Mouse (Mus musculus): Measurements from ENCODE around the gene Plscr1. TPM values are rescaled to one million over a fixed set of nuclear protein-coding genes. Genes with fewer than 3 reads are reported as not detected.

Plscr1 gene
- polyA plus RNA-seq, 1 experiment from 2014 or later, result 31.9 TPM

- no peak overlapping the region for H3K27ac ChIP-seq (replicated peaks; ENCODE audit: low read depth, low read length)
- no peak overlapping the region for H3K9ac ChIP-seq (ENCODE audit: low read length)
- H3K4me1 ChIP-seq (ENCODE audit: control insufficient read depth, insufficient read depth, low read length), result peaks cover 4% of the 10 kb centered on the region; the same call in 1 of the 2 replicates
- H3K9me3 ChIP-seq (ENCODE audit: control insufficient read depth, low read length), result no peaks in the 10 kb centered on the region
- 90% methylated on average over 1 of the region's 1 CpGs for WGBS
- ATAC-seq (ENCODE audit: insufficient number of reproducible peaks, low FRiP score, low TSS enrichment, low read depth) (no peak), DNase-seq (ENCODE audit: low spot score) (no peak)
- H3K36me3 ChIP-seq (ENCODE audit: control insufficient read depth, insufficient read depth, low read length), result no peaks in the 10 kb centered on the region
- no peaks in the 10 kb centered on the region for H3K27me3 ChIP-seq (ENCODE audit: control insufficient read depth, insufficient read depth, low read length)
- no peak overlapping the region for H3K4me2 ChIP-seq (ENCODE audit: low read depth, severe bottlenecking)
- no peak overlapping the region for H3K4me3 ChIP-seq (ENCODE audit: low read depth, low read length)
Measured at GRCm38 (mm10) chr9:92280048-92280447, 30.5 kb downstream of the Plscr1 start.

- H3K36me3 ChIP-seq (ENCODE audit: control insufficient read depth, insufficient read depth, low read length), result no peaks in the 10 kb centered on the region
- no peak overlapping the region for H3K4me2 ChIP-seq (ENCODE audit: low read depth, severe bottlenecking)
- H3K4me3 ChIP-seq (ENCODE audit: low read depth, low read length), result no peak overlapping the region
- H3K9ac ChIP-seq (ENCODE audit: low read length), result no peak overlapping the region
- no peaks in the 10 kb centered on the region for H3K9me3 ChIP-seq (ENCODE audit: control insufficient read depth, low read length)
- ATAC-seq (ENCODE audit: insufficient number of reproducible peaks, low FRiP score, low TSS enrichment, low read depth) (no peak), DNase-seq (ENCODE audit: low spot score) (no peak)
- H3K27ac ChIP-seq (replicated peaks; ENCODE audit: low read depth, low read length), result no peak overlapping the region
- no peaks in the 10 kb centered on the region for H3K27me3 ChIP-seq (ENCODE audit: control insufficient read depth, insufficient read depth, low read length)
- 25% methylated on average over 7 of the region's 7 CpGs for WGBS
- peaks cover 4% of the 10 kb centered on the region; the same call in 1 of the 2 replicates for H3K4me1 ChIP-seq (ENCODE audit: control insufficient read depth, insufficient read depth, low read length)
Measured at GRCm38 (mm10) chr9:92282563-92283171, 33.1 kb downstream of the Plscr1 start.

GRCm38 (mm10) chr9:92289675-92290074 lies 40.1 kb downstream of the Plscr1 start:
- no peaks in the 10 kb centered on the region for H3K9me3 ChIP-seq (ENCODE audit: control insufficient read depth, low read length)
- H3K27me3 ChIP-seq (ENCODE audit: control insufficient read depth, insufficient read depth, low read length), result no peaks in the 10 kb centered on the region
- H3K4me1 ChIP-seq (ENCODE audit: control insufficient read depth, insufficient read depth, low read length), result no peaks in the 10 kb centered on the region
- no peak for DNase-seq (ENCODE audit: low spot score)
- no peak overlapping the region for H3K9ac ChIP-seq (ENCODE audit: low read length)
- H3K4me3 ChIP-seq (ENCODE audit: low read depth, low read length), result no peak overlapping the region
- no peak for ATAC-seq (ENCODE audit: insufficient number of reproducible peaks, low FRiP score, low TSS enrichment, low read depth)
- H3K27ac ChIP-seq (replicated peaks; ENCODE audit: low read depth, low read length), result no peak overlapping the region
- WGBS, result 84% methylated on average over 3 of the region's 3 CpGs
- H3K4me2 ChIP-seq (ENCODE audit: low read depth, severe bottlenecking), result no peak overlapping the region
- H3K36me3 ChIP-seq (ENCODE audit: control insufficient read depth, insufficient read depth, low read length), result no peaks in the 10 kb centered on the region

- Histone ChIP-seq H3K27ac (replicated peaks; ENCODE audit: low read depth, low read length) (no peak overlapping the region), H3K27me3 (ENCODE audit: control insufficient read depth, insufficient read depth, low read length) (no peaks in the 10 kb centered on the region), H3K4me1 (ENCODE audit: control insufficient read depth, insufficient read depth, low read length) (no peaks in the 10 kb centered on the region), H3K9ac (ENCODE audit: low read length) (no peak overlapping the region), H3K4me2 (ENCODE audit: low read depth, severe bottlenecking) (no peak overlapping the region), H3K36me3 (ENCODE audit: control insufficient read depth, insufficient read depth, low read length) (no peaks in the 10 kb centered on the region), H3K9me3 (ENCODE audit: control insufficient read depth, low read length) (no peaks in the 10 kb centered on the region), H3K4me3 (ENCODE audit: low read depth, low read length) (no peak overlapping the region)
- ATAC-seq (ENCODE audit: insufficient number of reproducible peaks, low FRiP score, low TSS enrichment, low read depth) (no peak), DNase-seq (ENCODE audit: low spot score) (no peak)
- 87% methylated on average over 2 of the region's 2 CpGs for WGBS
Measured at GRCm38 (mm10) chr9:92292169-92292568, 42.6 kb downstream of the Plscr1 start.

- DNase-seq (ENCODE audit: low spot score), result no peak
- Histone ChIP-seq H3K9ac (ENCODE audit: low read length) (no peak overlapping the region), H3K27ac (replicated peaks; ENCODE audit: low read depth, low read length) (no peak overlapping the region), H3K4me3 (ENCODE audit: low read depth, low read length) (no peak overlapping the region), H3K36me3 (ENCODE audit: control insufficient read depth, insufficient read depth, low read length) (no peaks in the 10 kb centered on the region), H3K4me2 (ENCODE audit: low read depth, severe bottlenecking) (no peak overlapping the region), H3K27me3 (ENCODE audit: control insufficient read depth, insufficient read depth, low read length) (no peaks in the 10 kb centered on the region), H3K9me3 (ENCODE audit: control insufficient read depth, low read length) (no peaks in the 10 kb centered on the region), H3K4me1 (ENCODE audit: control insufficient read depth, insufficient read depth, low read length) (no peaks in the 10 kb centered on the region)
- no peak for ATAC-seq (ENCODE audit: insufficient number of reproducible peaks, low FRiP score, low TSS enrichment, low read depth)
- WGBS, result 56% methylated on average over 3 of the region's 3 CpGs
Measured at GRCm38 (mm10) chr9:92292922-92293321, 43.4 kb downstream of the Plscr1 start.

- H3K9me3 ChIP-seq (ENCODE audit: control insufficient read depth, low read length), result no peaks in the 10 kb centered on the region
- WGBS, result 93% methylated on average over 2 of the region's 2 CpGs
- ATAC-seq (ENCODE audit: insufficient number of reproducible peaks, low FRiP score, low TSS enrichment, low read depth), result no peak
Measured at GRCm38 (mm10) chr9:92293560-92294548, 44.3 kb downstream of the Plscr1 start.

DNA sequence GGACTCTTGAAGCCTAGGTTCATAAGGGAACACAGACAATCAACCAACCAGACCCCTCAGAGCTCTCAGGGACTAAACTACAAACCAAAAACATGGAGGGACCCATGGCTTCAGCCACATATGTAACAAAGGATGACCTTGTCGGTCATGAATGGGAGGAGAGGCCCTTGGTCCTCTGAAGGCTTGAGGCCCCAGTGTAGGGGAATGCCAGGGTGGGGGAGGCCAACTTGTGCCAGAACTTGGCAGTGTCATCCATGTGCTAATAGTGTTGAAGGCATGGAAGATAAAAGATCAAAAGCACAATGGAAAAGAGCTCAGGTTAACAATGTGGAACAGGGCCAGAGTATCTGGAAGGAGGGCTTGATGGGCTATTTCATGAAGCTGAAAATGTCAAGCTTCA lies 48.7 kb downstream of the Plscr1 start:
- Histone ChIP-seq H3K4me3 (ENCODE audit: low read depth, low read length) (no peak overlapping the region), H3K27ac (replicated peaks; ENCODE audit: low read depth, low read length) (no peak overlapping the region), H3K9ac (ENCODE audit: low read length) (no peak overlapping the region), H3K4me2 (ENCODE audit: low read depth, severe bottlenecking) (no peak overlapping the region), H3K27me3 (ENCODE audit: control insufficient read depth, insufficient read depth, low read length) (no peaks in the 10 kb centered on the region), H3K4me1 (ENCODE audit: control insufficient read depth, insufficient read depth, low read length) (no peaks in the 10 kb centered on the region), H3K36me3 (ENCODE audit: control insufficient read depth, insufficient read depth, low read length) (no peaks in the 10 kb centered on the region), H3K9me3 (ENCODE audit: control insufficient read depth, low read length) (no peaks in the 10 kb centered on the region)
- 77% methylated on average over 1 of the region's 1 CpGs for WGBS
- DNase-seq (ENCODE audit: low spot score), result no peak
- ATAC-seq (ENCODE audit: insufficient number of reproducible peaks, low FRiP score, low TSS enrichment, low read depth), result no peak

More at GRCm38 (mm10) chr9:92293560-92294548, 44.3 kb downstream of the Plscr1 start:
- Histone ChIP-seq H3K4me2 (ENCODE audit: low read depth, severe bottlenecking) (no peak overlapping the region), H3K36me3 (ENCODE audit: control insufficient read depth, insufficient read depth, low read length) (no peaks in the 10 kb centered on the region), H3K27ac (replicated peaks; ENCODE audit: low read depth, low read length) (no peak overlapping the region), H3K4me1 (ENCODE audit: control insufficient read depth, insufficient read depth, low read length) (no peaks in the 10 kb centered on the region), H3K4me3 (ENCODE audit: low read depth, low read length) (no peak overlapping the region), H3K27me3 (ENCODE audit: control insufficient read depth, insufficient read depth, low read length) (no peaks in the 10 kb centered on the region), H3K9ac (ENCODE audit: low read length) (no peak overlapping the region)
- DNase-seq (ENCODE audit: low spot score), result no peak

DNA sequence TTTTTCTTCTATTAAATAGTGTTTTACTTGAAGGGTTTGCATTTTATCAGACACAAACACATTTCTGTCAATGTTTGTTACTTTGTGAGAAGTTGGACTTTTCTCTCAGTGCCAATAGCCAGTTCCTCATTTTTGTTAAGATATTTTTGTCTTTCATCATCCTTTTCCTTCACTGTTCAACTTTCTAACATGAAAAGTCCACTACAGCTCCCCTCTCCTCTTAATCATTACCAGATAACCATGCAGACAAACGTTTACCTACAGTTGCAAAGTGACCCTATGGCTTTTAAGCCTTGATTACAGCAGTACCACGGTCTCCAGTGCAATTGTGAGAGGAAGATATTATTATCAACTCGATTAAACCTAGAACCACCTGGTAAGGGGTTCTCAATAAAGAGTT lies 51.7 kb downstream of the Plscr1 start:
- no peak for ATAC-seq (ENCODE audit: insufficient number of reproducible peaks, low FRiP score, low TSS enrichment, low read depth)

More for the DNA sequence above, 51.7 kb downstream of the Plscr1 start:
- no peaks in the 10 kb centered on the region for H3K9me3 ChIP-seq (ENCODE audit: control insufficient read depth, low read length)
- H3K27ac ChIP-seq (replicated peaks; ENCODE audit: low read depth, low read length), result no peak overlapping the region
- no peak overlapping the region for H3K4me2 ChIP-seq (ENCODE audit: low read depth, severe bottlenecking)
- DNase-seq (ENCODE audit: low spot score), result no peak
- no peaks in the 10 kb centered on the region for H3K27me3 ChIP-seq (ENCODE audit: control insufficient read depth, insufficient read depth, low read length)
- no peaks in the 10 kb centered on the region for H3K36me3 ChIP-seq (ENCODE audit: control insufficient read depth, insufficient read depth, low read length)
- H3K4me3 ChIP-seq (ENCODE audit: low read depth, low read length), result no peak overlapping the region
- WGBS, result 53% methylated on average over 3 of the region's 3 CpGs
- no peak overlapping the region for H3K9ac ChIP-seq (ENCODE audit: low read length)
- no peaks in the 10 kb centered on the region for H3K4me1 ChIP-seq (ENCODE audit: control insufficient read depth, insufficient read depth, low read length)

All from limb, embryonic 11.5 days (tissue).